Mouse (Mus musculus) cerebral cortex, adult 2 months (tissue): ENCODE measurements around the gene Dmbx1.

Experiments used
- WGBS: fragments of 180-500 bp; shearing (Covaris S2); methylation state at CpG from one replicate; pipeline ENCODE4 v1.1.7; 2018; 5-methylcytosine and 5-hydroxymethylcytosine counted together

Gene Dmbx1

DNA sequence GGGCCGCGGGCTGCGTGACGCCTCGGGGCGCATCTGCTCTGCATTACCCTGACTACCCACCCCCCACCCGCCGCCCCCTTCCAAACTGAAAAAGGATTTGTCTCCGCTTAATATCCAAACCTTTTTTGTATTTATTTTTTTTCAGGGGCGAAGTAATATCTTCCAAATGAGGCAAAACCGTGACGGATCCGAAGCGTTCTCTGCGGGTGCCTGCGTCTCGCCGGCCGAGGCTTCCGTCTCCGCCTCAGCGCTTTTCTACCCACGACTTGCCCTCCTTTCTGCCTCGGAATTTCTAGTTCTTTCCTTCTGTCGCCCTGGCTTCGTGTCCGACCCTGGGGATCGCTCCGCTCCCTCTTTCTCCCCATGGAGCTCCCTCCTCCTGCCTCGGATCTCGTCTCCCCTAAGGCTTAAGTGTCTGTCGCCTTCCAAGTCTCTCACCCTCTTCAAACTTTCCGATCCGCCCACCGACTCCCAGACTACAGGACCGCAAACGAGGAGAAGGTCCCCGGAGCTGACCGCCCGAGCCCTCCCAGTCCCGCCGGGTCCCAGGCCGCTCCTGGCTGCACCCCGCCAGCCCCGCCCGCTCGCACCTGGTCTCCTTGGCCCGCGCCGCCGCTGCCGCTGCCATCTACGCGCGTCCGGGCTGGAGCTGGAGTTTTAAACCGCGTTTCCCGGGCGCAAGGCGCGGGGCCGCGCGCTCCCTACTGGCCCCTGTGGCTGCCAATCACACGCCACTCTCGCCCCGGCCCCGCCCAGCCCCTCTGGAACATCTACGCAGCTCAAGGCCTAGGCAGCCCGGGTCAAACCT is at the start of gene Dmbx1:
Dmbx1 (minus strand) TSS at position 632 of the 808 bp plus-strand sequence.
- WGBS, result 2% methylated on average over 71 of the region's 71 CpGs

DNA sequence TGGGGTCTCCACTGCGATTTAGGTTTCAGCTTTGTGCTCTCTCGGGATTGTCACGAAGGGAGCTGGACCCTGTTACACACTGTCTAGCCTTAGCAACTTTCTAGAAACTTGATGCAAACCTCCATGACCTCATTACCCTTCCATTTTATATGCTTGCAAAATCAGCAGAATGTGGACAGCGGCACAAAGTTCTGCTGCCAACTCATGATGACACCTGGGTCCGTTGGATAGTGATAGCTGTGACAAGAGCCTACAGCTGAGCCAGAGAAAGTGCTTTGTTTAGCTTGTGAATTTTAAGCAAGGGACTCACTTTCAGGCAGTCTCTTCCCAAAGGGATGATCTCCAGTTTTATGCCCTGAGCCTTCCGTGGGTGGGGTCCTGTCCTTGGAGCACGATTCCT is 49.7 kb upstream of the Dmbx1 start:
- 83% methylated on average over 7 of the region's 7 CpGs for WGBS

DNA sequence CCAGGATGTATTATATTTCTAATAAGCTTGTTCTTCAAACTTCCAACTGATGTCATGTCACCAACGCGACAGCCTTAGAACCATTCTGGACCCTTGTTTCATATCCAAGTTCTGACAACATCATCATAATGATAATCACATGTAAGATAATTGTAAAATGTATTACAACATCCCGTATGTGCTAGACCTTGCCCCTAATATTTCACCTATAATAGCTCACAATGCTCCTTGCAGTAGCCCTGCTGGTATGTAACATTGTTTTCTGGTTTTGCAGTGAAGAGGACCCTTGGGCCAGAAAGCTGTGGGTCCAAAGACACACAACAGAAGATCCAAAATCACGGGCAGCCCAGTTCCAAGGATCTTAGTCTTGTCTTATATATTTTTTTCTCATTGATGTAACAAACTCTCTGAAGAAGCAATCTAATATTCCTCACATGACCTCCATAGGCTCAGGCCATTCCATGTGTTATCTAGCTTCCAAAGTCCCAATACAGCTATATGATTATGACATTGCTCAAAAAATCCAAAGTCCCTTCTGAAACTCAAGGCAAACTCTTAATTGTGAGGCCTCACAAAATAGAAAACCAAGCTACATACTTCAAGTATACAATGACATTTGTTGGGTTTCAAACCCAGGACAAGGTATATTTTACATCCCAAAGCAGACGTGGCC is 48.3 kb upstream of the Dmbx1 start:
- WGBS, result 86% methylated on average over 5 of the region's 5 CpGs

DNA sequence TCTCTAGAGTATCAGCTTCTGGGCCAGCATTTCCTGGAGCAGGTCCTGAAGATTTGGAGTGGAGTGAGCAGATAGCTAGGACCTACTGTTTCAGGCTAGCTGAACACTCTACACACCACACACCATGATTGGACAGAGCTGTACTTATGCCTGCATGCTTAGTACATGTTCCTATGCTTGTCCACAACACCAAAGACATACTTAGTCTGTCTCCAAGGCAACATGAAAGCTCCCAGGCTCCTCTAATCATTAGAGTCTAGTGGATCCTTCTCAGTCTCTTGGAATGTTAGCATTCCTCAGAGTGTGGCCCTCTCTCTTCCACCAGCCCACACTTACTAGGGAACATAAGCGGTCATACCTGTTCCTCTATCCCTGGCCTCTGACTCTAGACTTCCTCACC is 47.7 kb upstream of the Dmbx1 start:
- WGBS, result 82% methylated on average over 1 of the region's 1 CpGs

- WGBS, result 50% methylated on average over 8 of the region's 8 CpGs
Measured at GRCm38 (mm10) chr4:115984967-115985366, 45.2 kb upstream of the Dmbx1 start.

DNA sequence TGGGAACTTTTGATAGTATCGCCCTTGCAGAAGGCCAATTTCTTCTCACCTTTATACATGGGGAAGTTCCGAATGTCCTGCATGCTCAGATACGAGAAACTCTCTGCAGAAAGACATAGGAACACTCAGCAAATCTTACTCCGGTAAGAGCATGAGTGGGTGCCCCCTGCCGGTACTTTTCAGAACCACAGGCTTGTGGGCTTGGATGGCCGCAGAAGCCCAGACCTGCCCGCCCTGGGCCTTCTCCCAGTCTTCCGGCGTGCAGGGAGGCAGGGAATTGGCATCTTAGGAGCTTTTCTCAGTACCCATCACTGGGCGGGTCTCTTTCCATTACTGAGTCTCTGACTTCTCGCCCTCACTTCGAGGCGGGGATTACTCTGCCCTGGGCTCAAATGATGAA is 44.4 kb upstream of the Dmbx1 start:
- 7% methylated on average over 13 of the region's 13 CpGs for WGBS

DNA sequence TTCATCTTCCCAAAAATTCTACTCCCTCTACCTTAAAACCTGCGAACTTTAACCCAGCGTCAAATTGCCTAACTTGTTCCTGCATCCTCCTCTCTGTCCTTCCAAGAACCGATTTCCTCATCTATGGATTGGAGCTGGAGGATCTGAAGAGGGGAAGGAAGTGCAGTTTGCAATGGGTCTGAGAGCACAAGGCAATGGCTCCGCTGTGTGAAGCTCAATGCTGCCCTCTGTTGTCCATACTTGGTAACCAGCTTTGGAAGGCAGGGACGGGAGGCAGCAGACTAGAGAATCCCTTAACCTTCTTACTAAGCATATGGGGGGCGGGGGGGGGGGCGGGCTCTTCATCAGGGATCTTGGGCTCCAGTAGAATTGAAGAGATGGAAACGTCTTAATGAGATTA is 41.0 kb upstream of the Dmbx1 start:
- WGBS, result under 1% methylated on average over 8 of the region's 8 CpGs

- 1% methylated on average over 39 of the region's 39 CpGs for WGBS
Measured at GRCm38 (mm10) chr4:115979437-115979836, 39.7 kb upstream of the Dmbx1 start.

GRCm38 (mm10) chr4:115978911-115979310 is 39.2 kb upstream of the Dmbx1 start:
- 71% methylated on average over 4 of the region's 4 CpGs for WGBS

DNA sequence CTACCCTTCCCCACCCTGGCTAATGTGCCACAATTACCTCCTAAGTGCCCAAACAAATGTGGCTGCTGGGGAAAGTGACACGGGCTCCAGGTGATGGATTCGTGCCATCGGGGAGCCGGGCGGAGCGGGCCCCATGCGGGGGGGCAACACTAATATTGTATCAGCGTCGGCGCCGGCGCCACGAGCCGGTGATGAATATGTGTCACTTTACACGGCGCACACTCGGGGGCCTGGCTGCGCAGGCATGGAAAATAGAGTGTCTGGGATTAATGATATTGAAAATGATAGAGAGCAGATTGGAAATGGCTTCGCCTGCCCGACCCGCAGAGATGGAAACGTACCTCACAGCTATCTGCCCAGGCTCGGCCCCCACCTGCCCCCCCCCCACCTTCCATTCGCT is 32.8 kb upstream of the Dmbx1 start:
- 71% methylated on average over 24 of the region's 24 CpGs for WGBS

DNA sequence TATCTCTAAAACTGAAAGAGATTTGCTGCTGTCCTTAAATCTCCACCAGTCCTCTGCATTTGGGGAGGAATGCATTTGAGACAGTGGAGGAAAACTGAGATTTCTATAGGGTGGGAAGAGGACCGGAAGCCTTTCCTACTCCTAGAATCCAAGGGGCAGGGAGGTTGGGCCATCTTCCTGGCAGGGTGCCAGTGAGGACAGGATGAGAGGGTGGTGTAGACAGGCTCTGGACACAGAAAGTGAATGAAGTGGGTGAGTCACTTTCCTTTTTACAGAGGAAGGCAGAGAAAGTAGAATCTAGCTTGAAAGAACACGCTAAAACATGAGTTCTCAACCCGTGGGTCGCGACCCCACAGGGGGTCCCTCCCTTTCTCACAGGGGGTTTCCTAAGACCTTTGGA is 24.7 kb upstream of the Dmbx1 start:
- WGBS, result 34% methylated on average over 5 of the region's 5 CpGs

DNA sequence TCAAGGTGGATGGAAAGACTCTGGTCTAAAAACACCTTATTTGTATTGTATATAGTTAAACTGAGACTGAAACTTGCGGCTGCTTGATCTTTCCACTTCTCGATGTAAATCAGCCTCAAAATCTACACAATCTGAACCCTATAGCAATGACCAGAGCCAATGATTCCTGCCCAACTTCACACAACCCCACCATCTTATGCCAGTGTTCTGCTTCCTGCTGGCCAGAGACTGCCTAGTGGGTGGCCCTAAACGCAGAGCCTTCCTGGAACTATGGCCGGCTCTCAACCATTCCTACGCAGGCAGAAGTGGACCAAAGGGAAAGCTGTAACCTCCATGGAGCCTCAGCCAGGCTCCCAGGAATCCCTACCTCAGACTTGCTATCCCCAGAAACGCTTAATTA is 24.0 kb upstream of the Dmbx1 start:
- 63% methylated on average over 6 of the region's 6 CpGs for WGBS

- WGBS, result 1% methylated on average over 79 of the region's 79 CpGs
Measured at GRCm38 (mm10) chr4:115962671-115963412, 23.1 kb upstream of the Dmbx1 start.

DNA sequence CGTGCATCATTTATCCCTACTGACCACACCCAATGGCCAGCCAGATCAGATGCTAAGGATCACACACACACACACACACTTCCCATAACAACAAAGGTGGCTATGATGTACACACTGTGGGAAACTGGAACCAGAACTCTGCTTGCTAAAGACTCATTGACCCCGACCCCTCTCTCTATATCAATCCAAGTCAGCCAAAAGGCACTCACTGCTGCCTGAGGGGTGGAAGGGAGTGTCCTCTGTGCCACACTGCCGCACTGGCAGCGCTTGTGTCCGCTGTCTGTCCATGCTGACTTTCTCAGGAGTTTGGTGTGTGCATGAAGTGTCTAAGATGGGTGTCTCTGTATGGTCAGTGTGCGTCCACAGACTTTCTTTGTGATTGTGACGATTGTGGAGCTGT is 22.3 kb upstream of the Dmbx1 start:
- WGBS, result 29% methylated on average over 7 of the region's 7 CpGs

DNA sequence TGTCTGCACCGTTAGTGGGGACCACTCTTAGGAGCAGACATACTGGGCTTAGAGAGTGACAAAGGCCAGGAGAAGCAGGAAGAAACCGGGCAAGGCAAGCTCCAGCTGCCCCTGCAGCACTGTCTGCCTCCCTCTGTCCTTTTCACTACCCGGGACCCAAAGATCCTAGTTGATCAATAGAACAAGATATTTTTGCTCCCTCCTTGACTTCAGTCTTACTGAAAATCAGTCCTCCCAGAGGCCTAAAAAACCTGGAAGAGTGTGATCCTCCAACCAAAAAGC is 15.7 kb upstream of the Dmbx1 start:
- 49% methylated on average over 3 of the region's 3 CpGs for WGBS

GRCm38 (mm10) chr4:115954656-115955493 is 15.1 kb upstream of the Dmbx1 start:
- 23% methylated on average over 19 of the region's 19 CpGs for WGBS

DNA sequence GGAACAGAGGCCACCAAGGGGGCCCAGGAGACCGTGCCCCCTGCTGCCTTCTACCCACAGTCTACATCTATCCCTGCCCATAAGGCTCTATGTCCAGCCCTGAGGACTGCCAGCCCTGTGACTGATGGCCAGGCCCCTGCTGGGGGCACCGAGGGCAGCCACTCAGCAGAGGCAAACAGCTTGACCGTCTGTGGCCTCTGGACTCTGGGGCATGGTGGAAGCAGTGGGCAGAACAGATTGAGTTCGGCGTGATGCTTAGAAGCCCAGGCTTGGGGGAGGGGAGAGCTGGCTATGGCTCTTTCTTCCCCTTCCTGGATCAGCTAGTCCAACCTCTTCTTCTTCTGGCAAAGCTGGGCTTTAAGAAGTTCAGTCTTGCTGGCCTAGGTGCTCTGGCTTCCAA is 13.8 kb upstream of the Dmbx1 start:
- 61% methylated on average over 5 of the region's 5 CpGs for WGBS

DNA sequence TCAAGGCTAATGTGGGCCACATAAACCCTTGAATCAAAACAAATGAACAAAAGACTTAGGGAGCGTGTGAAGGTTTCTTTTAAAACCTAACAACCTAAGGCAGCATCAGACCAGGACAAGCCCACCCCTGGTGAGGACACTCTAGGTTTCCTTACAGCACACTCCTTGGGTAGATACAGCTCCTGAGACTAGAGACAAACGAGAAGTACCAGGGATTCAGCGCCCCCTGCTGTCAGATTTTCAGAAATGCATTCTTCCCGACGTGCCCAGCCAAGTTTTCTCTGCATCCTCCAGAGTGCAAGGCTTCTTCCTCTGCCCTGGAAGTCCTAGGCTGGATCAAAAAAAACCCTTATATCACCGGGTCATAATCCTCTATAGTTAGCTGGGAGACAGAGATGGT is 13.0 kb upstream of the Dmbx1 start:
- WGBS, result 18% methylated on average over 6 of the region's 6 CpGs

DNA sequence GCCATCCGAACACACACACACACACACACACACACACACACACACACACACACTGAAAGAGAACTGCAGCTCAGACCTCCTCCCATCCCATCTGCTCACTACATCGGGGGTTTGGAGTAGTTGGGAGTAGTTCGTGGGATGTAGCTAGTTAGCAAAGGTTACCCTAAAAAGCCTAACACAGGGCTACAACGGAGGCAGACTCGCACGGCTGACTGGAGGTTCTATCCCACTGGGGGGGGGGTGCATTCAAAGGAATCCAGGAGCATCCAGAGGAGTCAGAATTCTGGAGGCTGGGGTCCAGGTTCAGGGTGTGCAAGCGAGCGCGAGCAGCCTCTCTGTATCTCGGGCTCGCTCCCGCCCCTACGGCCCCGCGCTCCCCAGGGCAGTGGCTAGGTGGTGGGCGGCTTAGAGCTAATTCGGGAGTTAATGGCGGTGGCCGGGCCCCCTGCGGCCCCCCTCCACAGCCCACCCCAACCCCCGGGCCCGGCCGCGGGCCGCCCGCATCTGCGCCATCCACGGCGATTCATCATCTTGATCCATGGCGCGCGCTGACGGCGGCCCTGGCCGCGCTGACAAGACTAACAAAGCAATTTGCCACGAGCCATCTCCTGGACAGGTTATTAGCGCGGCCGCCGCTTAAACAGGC is 4.1 kb upstream of the Dmbx1 start:
- 3% methylated on average over 41 of the region's 41 CpGs for WGBS

- WGBS, result 23% methylated on average over 9 of the region's 9 CpGs
Measured at GRCm38 (mm10) chr4:115941242-115941820, 1.6 kb upstream of the Dmbx1 start.

- WGBS, result 33% methylated on average over 3 of the region's 3 CpGs
Measured at GRCm38 (mm10) chr4:115940681-115941080, 955 bp upstream of the Dmbx1 start.
